Mouse (Mus musculus): Measurements from ENCODE around the gene Tdrkh.

- no peak for TF ChIP-seq CTCF (IDR thresholded peaks at IDR 0.05; ENCODE audit: insufficient read depth, low read length)
- TF ChIP-seq POLR2A (IDR thresholded peaks at IDR 0.05; ENCODE audit: borderline replicate concordance, extremely low read depth, low read depth, low read length), result peak; percentile 91
Observed at GRCm38 (mm10) chr3:94442951-94443596, 30.0 kb downstream of the Tdrkh start, which contains the start of gene Mrpl9.
